Mouse (Mus musculus): ENCODE measurements around the gene Btbd8.

DNA sequence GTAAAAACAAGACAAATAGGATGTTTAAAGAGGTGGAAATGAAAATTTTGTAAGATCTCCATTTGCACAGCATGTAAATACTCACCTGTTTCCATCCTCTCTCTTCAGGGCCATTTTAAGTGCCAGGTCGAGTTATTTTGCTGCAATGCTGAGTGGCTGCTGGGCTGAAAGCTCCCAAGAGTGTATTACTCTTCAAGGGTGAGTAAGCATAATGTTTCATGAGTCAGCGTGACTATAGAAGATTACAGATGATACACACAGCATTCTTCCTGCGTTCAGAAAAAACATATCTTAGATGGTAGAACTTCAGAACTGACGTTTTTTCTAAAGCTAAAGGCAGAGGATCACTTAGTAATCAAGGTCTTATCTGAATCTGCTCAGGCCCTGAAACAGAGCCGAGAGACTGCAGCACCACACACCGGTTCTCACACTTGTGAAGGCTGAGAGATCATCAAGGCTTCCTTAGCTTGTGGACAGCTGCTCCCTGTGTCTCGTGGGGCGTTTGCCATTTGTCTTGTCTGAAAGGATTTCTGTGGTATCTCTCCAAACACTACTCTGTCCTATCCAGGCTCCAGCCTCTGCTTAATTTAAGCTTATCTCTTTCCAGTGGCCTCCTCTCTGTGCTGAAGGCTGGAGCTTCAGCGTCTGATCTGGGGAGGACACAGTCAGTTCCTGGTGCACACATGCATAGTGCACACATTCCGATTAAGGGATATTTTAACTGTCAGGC is 33.0 kb downstream of the Btbd8 start:
- TF ChIP-seq CTCF (conservative IDR thresholded peaks at IDR 0.05; ENCODE audit: insufficient read depth, insufficient read length, low read depth, low read length) (no peak), POLR2A (IDR thresholded peaks at IDR 0.05; ENCODE audit: low read depth, low read length) (no peak)

Measured in kidney, adult 2 months (tissue).